Mouse (Mus musculus) CD4-positive, CD25-positive, alpha-beta regulatory T cell, adult 4 months (primary cell): ENCODE measurements around the gene Mael. TPM values are rescaled to one million over a fixed set of nuclear protein-coding genes. Genes with fewer than 3 reads are reported as not detected.
A peak's percentile ranks its signal among the peaks of the same experiment; 100 is the strongest.

ENCODE experiments used
- ATAC-seq: one replicate; pipeline ENCODE4 v1.8.0; 2017
- polyA plus RNA-seq, 2 experiments: library from polyadenylated mRNA; unstranded; fragments of 100-300 nt; shearing (Covaris generic); gene quantifications; one replicate each; pipeline ENCODE4 v1.2.1; 2017

The Mael gene
- polyA plus RNA-seq, 2 experiments from 2014 or later = not detected

DNA sequence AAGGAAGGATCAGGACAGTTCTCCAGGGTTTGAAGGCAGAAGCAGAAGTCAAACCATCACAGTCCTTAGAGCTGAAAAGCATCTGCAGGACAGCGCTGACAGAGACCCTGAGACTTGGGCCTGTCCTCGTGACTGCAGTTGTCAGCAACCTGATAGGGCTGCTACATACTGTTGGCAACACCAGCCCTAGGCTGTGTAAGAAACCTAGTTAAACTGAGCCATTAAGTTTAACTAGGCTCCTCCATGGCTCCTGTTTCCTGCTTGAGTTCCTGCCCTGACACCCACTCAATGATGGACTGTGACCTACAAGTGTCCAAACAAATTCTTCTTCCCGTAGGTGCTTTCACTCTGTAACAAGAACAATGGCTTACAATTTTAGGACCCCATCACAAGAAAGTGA lies 33.4 kb downstream of the Mael start:
- no peak for ATAC-seq

DNA sequence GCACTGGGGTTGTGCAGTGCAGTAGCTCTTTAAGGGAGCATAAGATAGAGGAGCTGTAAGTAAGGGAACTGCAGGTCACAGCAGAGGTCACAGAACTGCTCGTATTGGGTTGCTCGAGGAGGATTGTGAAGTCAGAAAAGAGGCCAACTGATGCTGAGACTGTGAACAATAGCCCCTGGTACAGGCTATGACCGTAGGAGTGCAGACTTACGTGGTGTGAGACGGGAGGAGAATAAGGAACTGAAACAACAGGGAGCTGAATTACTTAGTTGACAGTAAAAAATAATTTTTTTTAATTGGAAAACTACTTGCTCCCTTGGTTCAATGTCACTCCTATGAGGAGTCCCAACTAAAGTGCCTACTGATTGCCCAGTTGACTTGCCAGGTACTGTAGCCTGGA lies 34.4 kb downstream of the Mael start:
- no peak for ATAC-seq

DNA sequence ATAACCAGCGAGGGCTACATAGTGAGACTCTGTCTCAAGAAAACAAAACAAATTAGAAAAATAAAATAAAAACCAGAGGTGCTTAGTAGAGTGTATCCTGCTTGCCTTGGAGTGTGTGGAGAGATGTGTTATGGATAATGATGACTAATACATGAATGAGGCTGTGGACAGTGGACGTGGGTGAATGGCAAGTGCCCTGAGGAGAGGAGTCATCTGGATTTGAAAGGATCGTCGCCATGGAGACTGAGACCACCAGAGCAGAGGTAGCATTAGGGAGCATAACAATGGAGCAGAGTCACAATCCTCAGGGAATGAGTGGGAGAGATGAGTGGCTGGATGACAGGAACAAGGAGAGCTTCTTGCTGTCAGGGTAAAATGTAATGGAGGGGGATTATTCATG lies 48.7 kb downstream of the Mael start:
- ATAC-seq = no peak

DNA sequence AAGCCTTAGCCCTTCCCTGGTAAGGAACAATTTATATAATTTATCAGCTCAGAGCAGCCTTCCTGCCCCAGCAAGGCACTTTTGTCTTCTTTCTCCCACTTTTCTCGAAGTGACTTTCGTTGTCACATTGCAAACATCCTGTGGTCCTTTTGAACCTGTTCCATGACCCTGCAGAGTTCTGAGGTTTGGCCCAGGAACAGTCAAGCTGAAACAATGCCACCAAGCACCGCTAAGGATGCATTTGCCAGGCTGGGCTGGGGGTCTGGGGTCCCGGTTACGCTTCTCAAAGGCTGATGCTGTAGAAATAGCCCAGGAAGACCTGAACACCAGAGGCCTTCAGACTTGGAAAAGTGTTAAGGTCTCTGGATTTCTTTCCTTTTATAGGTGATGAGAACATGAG lies 53.2 kb downstream of the Mael start:
- ATAC-seq = no peak

DNA sequence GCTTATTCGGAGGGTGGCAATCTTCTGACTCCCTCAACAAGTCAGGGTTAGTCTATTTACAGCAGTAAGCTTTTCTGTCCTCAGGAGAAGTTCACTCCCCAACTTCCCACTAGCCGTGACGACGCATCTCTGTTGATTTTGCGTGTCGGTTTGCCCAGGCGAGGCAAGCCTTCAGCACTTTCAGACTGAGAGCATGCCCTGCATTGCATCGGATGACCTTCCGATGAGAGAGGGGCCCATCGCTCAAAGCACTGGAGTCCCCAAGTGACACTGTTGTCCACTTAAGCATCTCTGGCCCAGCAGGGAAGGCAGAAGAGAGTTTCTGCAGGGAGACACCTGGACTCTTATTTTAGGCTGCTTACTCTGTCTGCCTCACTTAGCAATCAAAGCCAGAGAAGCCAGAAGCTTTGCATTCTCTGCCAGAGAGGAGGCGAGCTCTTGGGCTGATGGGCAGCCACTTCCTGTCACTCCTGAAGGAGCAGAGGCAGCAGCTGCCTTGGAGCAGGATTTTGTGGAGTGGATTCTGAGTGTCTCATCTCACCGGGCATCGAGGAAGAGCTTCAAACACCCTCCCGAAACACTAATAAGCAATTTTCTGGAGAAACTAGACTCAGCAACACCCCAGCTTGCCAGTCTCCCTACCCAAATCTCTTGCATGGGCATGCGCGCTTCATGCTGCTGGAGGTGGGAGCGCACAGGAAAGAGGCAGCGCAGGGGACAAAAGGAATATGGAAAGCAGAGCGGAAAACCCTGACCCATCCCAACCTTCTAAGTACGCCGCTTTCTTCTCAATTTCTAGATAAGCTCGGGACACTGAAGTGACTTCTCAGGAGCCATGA lies 53.9 kb downstream of the Mael start:
- no peak for ATAC-seq

DNA sequence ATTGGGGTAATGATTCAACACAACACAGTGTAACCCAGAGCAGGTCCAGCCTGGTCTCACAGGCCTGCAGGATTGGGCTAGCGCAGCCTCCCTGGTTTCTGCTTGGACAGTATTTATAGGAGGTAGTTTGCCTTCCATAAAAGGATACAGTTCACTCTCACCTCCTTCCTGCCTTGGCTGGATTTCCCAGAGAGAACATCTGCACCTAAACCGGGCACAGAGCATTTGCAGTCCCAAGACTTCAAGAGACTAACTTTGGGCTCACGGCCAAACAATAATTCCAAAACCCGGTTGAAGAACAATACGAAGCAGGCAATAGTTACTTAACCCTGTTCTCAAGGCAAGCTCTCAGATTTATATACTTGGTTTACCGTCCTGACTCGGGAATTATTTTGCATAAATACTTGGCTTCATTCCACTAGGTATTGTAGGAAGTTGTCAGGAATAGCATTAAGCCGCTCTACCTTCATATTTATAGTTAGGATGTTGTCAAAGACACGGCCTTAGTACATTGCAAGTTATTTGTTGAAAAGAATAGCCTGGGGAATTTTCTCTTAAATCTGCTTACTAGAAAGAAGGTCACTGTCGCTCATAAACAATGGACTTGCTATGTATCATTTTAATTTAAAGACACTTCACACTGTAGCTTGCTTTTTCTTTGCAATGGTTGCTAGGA lies 55.5 kb downstream of the Mael start:
- no peak for ATAC-seq

DNA sequence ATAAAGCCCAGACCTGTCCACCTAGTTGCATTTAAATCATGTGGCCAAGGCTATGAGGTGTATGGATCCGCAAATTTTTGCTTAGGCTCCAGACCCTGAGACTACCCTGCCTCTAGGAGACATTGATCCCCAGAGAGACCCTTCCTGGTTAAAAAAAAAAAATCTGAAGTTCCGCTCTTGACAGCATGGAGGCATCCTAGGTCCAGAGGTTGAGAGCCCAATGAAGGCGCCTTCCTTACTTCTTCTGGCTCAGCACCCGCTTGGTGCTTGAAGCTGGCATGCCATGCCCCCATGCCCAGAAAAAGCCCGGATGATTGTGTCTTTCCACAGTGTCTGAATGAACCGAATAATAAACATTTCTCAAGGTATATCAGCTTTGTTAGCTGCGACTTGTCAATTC lies 57.0 kb downstream of the Mael start:
- no peak for ATAC-seq

DNA sequence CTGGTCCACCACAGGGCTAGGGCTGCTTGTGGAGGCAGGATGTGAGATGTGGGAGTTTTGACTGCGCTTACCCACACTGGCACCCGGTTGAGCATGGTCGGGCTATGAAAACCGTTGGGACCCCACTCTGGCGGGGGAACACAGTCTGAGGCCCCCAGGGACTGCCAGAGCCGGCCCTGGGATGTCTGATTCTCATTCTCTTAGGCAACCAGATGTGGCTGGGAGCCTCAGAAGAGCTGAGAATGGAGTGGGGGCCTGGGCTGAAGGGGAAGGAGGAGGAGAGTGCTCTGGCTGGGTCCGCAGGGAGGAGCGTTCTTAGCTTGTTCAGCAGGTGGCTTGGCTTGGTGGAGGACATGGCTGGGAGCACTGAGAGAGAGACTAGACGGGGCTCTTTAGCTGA lies 64.9 kb downstream of the Mael start:
- no peak for ATAC-seq

DNA sequence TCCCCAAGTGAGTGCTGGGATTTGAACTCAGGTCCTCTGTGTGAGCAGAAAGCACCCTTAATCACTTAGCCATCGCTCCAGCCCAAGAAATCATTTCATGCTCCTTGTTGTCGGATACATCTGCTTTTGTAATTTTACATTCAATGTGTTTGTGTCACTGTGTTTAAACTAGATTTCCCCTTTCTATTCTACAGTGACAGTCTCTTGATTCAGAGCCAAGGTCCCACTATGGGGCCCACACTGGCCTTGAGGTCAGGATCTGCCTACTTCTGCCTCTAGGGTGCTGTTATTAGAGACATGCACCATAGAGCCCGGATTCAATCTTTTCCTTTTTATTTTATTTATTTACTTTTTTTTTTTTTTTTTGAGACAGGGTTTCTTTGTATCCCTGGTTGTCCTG lies 65.6 kb downstream of the Mael start:
- no peak for ATAC-seq

DNA sequence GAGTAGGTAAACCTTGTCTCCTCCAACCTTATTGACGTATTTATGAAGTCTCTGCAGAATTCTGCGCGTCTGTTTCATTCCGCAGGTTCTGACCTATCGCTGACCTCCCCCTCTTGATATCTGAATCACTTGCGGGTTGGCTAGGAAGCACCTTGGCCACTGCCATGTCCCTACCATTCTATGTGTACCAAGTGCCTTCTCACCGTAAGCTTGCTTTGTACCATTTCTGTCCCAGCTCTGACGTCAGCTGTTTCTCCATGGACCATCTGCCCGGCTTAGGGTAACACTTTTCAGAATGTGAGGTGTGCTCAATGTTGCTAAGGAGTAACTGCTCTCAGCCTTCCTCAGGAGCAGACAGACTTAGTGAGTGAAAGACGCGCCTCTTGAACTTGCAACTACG lies 67.7 kb downstream of the Mael start:
- no peak for ATAC-seq

DNA sequence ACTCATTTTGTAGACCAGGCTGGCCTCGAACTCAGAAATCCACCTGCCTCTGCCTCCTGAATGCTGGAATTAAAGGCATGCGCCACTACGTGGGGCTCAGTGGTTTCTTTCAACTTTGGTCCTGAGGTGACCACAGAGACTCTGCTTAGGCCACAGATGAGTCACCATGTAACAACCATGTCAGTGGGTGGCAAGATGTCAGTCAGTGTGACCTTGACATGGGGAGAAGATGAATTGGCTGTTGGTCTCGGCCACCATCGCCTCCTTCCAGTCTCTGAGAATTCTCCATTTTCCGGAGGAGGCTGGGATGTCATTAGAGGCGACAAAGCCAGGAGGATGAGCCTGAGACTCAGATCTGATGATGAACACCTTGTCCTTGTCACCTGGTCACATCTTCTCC lies 68.8 kb downstream of the Mael start:
- no peak for ATAC-seq

DNA sequence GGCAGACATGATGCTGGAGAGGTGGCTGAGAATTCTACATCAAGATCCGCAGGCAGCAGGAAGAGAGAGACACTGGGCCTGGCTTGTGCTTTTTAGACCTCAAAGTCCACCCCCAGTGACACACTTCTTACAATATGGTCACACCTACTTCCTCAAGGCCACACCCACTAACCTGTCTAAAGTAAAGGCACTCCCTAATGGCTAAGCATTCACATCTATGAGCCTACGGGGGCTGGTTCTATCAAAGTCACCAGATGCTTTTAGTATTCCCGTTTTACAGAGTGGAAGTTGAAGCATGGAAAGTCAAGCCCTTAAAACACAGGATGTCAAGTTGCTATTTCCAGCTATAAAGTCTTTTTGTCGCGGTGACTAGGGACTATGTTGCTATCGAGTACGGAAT lies 70.5 kb downstream of the Mael start:
- ATAC-seq = no peak

DNA sequence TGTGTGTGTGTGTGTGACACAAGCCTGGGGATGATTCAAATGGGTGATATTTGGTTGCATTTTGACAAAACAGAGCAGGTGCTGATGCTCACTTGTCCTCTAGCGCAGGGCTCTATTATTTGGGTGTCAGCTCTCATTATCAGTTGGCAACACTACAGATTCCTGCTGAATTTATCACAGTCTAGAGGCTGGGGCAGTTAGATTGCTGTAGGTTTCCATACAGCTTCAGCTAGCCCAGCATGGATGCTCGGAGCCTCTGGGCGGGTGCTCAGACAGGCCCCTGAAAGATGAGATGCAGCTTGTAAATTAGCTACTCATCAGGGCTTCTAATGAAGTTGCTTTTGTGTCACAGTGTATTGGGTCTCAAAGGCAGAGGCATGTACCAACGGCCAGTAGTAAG lies 71.1 kb downstream of the Mael start:
- ATAC-seq = no peak

DNA sequence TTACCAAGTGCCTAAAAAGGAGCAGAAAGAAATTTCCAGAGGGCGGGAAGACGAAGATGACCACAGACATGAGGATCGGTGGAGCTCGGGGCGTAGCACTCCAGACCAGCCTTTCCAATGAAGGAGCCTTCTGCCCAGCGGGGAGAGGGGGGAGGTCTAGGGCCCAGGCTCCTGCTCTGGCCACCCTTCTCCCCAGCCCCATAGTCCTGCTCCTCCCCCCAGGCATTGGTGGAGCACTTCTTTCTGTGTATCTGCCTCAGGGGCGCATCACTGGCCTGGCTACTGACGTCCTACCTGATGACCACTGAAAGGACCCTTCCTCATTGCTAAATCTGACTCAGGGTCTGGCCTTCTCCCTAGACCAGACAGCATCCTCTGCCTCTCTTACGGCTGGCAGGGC lies 73.4 kb downstream of the Mael start:
- ATAC-seq = no peak

DNA sequence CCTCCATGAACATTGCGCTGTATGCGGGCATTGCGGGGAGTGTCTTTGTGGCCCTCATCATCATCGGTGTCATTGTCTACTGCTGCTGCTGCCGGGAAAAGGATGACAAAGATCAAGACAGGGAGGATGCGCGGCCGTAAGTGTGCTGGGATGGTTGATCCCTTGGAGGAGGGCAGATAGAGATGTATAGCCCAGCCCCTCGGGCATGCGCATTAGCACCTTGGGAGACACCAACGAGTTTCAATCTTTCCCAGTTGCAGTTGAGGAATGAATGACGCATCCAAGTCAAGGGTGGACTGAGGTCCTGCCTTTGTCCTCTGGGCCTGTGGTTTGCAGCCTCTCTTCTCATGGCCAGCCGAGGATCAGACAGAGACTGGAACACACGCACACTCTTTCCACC lies 74.0 kb downstream of the Mael start:
- ATAC-seq = no peak

DNA sequence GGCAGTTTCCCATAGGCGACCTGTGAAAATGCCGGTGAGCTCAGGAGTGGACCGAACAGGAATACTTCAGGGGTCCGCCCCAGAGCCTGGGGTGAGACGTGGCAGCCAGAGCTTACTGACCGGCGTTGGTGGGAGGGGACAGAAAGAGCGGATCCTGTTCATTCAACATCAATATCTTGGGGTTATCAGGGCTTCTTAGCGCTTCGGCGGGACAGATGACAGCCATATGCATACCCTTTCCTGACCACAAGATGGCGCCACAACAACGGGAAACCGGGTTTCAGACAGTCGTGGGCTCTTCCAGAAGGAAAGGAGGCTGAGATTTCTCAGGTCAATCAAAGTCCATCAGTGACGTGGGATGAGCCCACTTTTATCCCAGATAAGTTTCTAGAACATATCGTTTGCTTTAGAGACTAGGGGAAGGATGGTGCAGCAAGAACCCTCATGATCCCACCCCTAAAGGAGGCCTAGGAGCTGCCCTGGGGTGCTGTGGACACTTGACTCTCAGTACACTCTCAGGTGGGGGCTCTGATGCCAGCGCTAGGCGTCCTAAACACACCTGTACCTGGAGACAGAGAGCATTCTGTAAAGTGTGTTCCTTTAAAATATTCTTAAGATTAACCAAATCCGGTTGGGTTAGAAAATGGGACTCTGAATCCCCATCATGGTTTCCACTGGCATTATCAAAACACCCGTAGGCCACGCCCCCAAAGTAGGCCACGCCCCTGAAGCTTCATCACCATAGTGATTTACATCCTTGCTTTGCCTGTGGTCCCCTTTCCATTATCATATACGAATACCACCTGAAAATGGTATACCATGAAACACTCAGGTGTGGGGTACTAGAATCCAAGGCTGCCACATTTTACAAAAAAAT lies 77.7 kb downstream of the Mael start:
- ATAC-seq = peak; percentile 78

DNA sequence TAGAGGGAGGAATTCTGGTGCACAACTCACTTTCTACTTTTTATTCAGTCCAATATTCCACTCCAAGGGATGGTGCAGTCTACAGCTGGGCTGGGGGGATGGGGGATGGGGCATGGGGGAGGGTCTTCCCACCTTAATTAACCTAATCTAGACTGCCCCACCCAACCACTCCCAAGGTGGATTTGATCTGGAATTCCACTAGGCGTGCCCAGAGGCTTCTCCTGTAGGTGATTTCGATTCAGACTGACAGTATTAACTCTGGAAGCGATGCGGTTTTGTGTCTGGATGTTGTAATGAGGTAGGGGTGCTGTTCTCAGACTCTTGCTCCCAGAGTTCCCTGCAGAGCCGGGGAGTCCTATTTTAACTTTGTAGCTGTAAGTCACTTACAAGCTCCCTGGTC lies 78.4 kb downstream of the Mael start:
- ATAC-seq = no peak

DNA sequence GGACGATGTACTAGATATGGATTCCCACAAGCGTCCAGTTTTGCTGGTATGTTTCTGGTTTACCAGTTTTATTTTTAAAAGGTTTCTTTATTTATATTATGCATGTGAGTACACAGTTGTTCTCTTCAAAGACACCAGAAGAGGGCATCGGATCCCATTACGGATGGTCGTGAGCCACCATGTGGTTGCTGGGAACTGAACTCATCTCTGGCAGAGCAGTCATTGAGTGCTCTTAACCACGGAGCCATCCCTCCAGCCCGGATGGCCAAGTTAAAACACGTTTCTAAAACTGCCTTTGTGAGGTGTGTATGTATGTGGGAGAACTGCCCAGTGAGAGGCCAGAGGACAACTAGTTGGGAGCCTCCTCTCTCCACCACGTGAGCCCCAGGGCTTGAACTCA lies 79.9 kb downstream of the Mael start:
- ATAC-seq = no peak

DNA sequence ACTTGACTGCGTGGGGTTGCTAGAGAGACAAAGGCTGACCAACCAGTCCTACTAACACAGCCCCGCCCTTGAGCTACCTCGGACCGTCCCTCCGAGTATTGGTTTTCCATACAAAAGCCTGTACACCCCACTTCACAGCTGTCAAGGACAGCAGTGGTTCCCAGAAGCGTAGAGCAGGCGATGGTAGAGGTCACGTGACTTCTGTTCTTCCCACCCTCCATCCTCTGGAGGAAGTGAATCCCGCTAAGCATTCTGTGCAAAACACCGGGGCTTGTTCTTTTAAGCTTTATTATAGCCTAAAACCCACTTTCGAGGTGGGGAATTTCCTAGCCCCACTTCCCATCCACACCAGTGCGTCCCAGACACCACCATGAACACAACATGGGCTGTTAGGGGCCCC lies 80.8 kb downstream of the Mael start:
- no peak for ATAC-seq

DNA sequence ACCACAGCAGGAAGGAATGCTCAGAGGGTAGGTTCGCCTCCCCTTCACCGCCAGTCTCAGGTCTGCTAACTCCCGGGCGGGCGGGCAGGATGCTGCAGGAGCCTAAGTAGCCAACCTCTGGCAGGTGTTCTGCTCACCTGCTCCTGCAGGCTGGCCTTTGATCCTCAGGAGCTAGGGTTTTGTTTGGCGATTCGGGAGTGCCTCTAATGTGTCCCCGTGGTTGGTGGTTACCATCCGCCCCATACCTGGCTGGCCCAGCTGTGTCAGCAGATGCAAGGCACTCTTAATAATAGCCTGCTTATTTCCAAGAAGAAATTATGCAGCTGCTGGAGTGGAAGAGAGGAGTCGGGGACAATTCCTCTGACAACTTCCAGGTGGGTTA lies 83.4 kb downstream of the Mael start:
- ATAC-seq = no peak

DNA sequence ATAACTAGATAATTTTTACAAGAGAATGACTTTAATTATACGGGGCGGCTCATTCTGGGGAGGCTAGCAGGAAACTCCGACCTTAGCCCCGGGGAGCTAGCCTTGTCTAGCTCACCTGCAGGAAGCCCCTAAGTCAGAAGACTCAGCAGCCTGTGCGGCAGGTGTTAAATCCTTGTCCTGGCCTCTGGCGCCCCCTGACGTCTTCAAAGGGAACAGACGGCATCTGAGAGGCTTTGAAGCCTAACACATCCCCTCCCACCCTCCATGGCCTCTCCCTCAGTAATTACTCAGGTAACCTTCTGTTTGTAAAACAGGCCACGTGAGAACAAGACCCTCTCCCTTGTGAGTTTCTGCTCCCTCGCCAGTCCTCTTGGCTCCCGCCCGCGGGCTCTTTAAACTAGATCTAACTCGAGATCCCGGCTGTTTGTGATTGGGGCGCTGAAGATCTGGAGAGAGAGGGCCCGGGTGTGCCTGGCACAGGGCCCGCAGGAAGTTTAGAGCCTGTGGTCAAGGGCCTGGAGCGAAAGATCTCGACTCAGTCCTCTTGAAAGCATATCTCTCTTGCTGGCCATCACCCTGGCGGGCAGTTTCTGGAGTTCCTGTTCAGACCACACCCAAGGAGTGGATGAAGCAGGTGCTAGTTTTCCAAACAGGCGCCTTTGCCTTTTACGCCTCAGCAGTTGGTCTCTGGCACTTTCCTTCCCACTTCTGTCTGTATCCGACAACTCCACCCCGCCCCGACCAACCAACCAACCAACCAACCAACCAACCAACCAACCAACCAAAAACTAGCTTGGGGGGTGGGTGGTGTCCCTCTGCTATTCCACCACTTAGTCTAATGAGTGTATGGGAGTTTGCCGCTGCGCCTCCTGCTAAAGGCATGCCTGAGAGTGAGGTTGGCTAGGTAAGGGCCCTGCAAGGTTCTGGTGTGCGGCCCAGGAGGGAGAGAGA lies 84.1 kb downstream of the Mael start:
- ATAC-seq = peak; percentile 92

DNA sequence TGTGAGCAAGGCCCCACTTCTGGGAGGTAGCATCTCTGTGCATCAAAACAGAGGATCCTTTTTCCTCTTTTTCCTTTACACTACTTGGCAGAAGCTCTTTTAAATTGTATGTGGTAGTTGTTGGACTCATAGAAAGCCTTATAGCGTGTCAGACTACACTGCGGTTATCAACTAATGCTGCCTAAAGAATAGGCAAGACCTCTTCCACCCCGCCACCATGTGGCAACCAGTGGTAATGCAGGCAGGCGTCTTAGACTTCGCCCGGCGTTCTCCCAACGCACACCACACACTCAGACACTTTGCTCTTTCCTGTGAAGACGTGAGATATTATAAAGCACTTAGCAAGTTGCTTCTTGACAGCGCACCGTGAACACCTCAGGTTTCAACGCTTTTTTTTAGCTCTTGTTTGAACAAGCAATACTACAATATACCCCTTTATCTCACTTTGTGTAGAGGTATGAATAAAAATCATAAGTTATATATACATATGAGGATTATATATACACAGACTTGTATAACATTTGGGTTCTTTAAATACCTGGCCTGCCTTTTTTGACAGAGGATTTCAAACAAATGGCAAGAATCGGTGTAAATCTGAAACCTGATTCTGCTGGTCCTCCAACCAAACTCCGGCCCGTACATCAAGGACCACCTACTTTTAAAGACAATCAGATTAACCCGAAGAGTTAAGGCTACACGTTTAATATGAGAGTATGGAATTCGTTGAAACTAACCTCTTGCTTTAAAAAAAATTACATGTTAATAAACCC lies 85.0 kb downstream of the Mael start:
- ATAC-seq = peak; percentile 80
